Mouse (Mus musculus) cerebellum, adult 11 months (tissue): ENCODE measurements around the gene Zcchc7.

ENCODE experiments used
- DNase-seq: peaks from one replicate; pipeline ENCODE4 v3.0.0; 2022

Gene Zcchc7

GRCm38 (mm10) chr4:44967402-44967801 is 211.7 kb downstream of the Zcchc7 start:
- DNase-seq = no peak

GRCm38 (mm10) chr4:44970056-44970455 is 214.4 kb downstream of the Zcchc7 start:
- no peak for DNase-seq

- peak; percentile 30 for DNase-seq
These were observed 215.0 kb downstream of the Zcchc7 start for GRCm38 (mm10) chr4:44970612-44971110.

GRCm38 (mm10) chr4:44973450-44973849 is 217.8 kb downstream of the Zcchc7 start:
- DNase-seq = peak; percentile 84

GRCm38 (mm10) chr4:44973871-44974270 is 218.2 kb downstream of the Zcchc7 start:
- no peak for DNase-seq

- no peak for DNase-seq
These were observed 218.7 kb downstream of the Zcchc7 start for GRCm38 (mm10) chr4:44974331-44974730.

GRCm38 (mm10) chr4:44976026-44976615 is 220.4 kb downstream of the Zcchc7 start:
- no peak for DNase-seq

GRCm38 (mm10) chr4:44976921-44977710 is 221.4 kb downstream of the Zcchc7 start:
- DNase-seq = no peak

- DNase-seq = no peak
These were observed 222.5 kb downstream of the Zcchc7 start for GRCm38 (mm10) chr4:44978175-44978574.

GRCm38 (mm10) chr4:44979794-44980338 is 224.2 kb downstream of the Zcchc7 start:
- DNase-seq = no peak

- DNase-seq = peak; percentile 67
These were observed 225.8 kb downstream of the Zcchc7 start, which contains the start of gene Grhpr for GRCm38 (mm10) chr4:44981280-44981973. Gene Grhpr (plus strand): TSS chr4:44981395.
